Mouse (Mus musculus) left cerebral cortex, adult 8-10 months (tissue): ENCODE measurements at regions not wholly inside any gene's neighbourhood (a gene's known extent, or its start where the extent isn't known, plus 50 kb on each side); places are given as distances from the start of the nearest gene placed in this dataset.
A peak's percentile ranks its signal among the peaks of the same experiment; 100 is the strongest.

Experiments
- DNase-seq, 2 experiments: peaks; one replicate each; pipeline ENCODE4 v3.0.0; 2022; ENCODE audit warnings: low spot score in 2 of 2

- no peak for DNase-seq
Observed at GRCm38 (mm10) chr15:71358189-71358790, 2476.1 kb upstream of the Gm6569 start.

DNA sequence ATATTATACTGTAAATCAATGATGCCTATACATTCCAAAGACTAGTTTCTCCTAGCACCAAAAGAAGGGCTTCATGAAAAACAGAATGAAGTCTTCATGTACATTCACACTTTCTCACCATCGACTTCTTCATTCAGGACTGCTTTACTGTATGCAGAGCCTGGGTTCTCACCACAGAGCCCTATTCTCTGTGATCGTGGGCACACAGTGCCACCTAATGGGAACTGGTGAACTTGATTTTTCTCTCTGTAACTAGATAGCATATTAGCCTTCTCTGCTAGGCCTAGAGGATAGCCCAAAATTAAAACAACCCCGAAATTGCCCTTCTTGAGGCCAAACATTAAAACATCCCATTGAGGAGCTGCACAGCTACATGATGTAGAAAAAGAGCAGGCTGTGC is 2458.6 kb upstream of the Gm6569 start:
- DNase-seq: peak; percentile 4 to 17
